9 mouse cellular contexts compared by ENCODE assay signal in the genomic region with DNA sequence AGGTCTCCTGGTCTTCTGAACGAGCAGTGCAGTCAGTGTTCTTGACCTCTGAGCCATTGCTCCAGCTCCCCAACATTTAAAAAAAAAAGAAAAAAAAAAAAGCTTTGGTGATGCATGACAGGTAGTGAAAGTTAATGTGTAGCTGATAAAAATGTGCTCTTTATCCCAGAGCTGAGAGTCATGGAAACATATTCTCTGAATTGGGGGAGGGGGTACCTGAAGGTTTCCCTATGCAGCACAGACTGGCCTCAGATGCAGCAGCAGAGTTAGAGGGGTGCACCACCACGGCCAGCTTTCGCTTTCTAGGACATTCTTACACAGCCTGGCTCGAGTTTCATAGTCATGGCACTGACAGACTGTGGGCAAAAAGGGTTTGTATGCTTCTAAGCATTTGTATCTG.
DNase-seq lines count a peak whose midpoint lies in the region; ATAC-seq and TF ChIP-seq lines count a peak whose summit lies in the region.
"Had no signal": no experiment of that assay in that cellular context is flagged by ENCODE, and none has a peak within 500 bp of the region (broad histone marks: within the 10 kb centered on the region; RNA-seq: fewer than 3 reads in every experiment).

No protein-coding gene starts in this region.

- no peak overlapping the region for H3K4me2 ChIP-seq in heart, embryonic 16.5 days (ENCODE audit: low read depth, low read length)
- no peak overlapping the region for H3K4me2 ChIP-seq in hindbrain, embryonic 15.5 days
- H3K4me2 ChIP-seq in liver, embryonic 16.5 days (ENCODE audit: low read depth, low read length) = no peak overlapping the region

- H3K4me3 ChIP-seq in heart, embryonic 16.5 days (ENCODE audit: low read length) = no peak overlapping the region
- no peak overlapping the region for H3K4me3 ChIP-seq in bone marrow, adult 2 months (replicated peaks; ENCODE audit: control insufficient read depth, low read depth, low read length)
- H3K4me3 ChIP-seq in hindbrain, embryonic 15.5 days = no peak overlapping the region
- no peak overlapping the region for H3K4me3 ChIP-seq in liver, embryonic 16.5 days (ENCODE audit: low read depth, low read length)

- H3K9ac ChIP-seq in heart, embryonic 16.5 days (ENCODE audit: low read length) = no peak overlapping the region
- no peak overlapping the region for H3K9ac ChIP-seq in hindbrain, embryonic 15.5 days
- no peak overlapping the region for H3K9ac ChIP-seq in liver, embryonic 16.5 days (ENCODE audit: low read depth, low read length)

- H3K4me1 ChIP-seq in heart, embryonic 16.5 days (ENCODE audit: control insufficient read depth, insufficient read depth, low read length) = peaks cover 72% of the 10 kb centered on the region
- peaks cover 18% of the 10 kb centered on the region for H3K4me1 ChIP-seq in bone marrow, adult 2 months (ENCODE audit: control insufficient read depth, insufficient read depth, low read length)
- peaks cover 47% of the 10 kb centered on the region for H3K4me1 ChIP-seq in hindbrain, embryonic 15.5 days (replicated peaks)
- peaks cover 54% of the 10 kb centered on the region for H3K4me1 ChIP-seq in liver, embryonic 16.5 days (ENCODE audit: control insufficient read depth, low read depth, low read length)

- no peaks in the 10 kb centered on the region for H3K27me3 ChIP-seq in heart, embryonic 16.5 days (ENCODE audit: control insufficient read depth, insufficient read depth, low read length)
- H3K27me3 ChIP-seq in hindbrain, embryonic 15.5 days = no peaks in the 10 kb centered on the region
- no peaks in the 10 kb centered on the region for H3K27me3 ChIP-seq in liver, embryonic 16.5 days (ENCODE audit: control insufficient read depth, insufficient read depth, low read depth, low read length)

- TF ChIP-seq CTCF in bone marrow, adult 2 months (IDR thresholded peaks at IDR 0.05; ENCODE audit: control insufficient read depth, insufficient read depth, low read length) = no peak

- H3K27ac ChIP-seq in heart, embryonic 16.5 days (ENCODE audit: low read length) = peak overlapping the region; percentile 83
- peak overlapping the region; percentile 42; the same call in 1 of the 2 replicates for H3K27ac ChIP-seq in bone marrow, adult 2 months (ENCODE audit: control insufficient read depth, insufficient read depth, low read depth, low read length, poor library complexity)
- H3K27ac ChIP-seq in hindbrain, embryonic 15.5 days (replicated peaks) = peak overlapping the region; percentile 64; the same call in 1 of the 2 replicates
- peak overlapping the region; percentile 47 for H3K27ac ChIP-seq in liver, embryonic 16.5 days (ENCODE audit: low read length)

- TF ChIP-seq POLR2A in bone marrow, adult 2 months (IDR thresholded peaks at IDR 0.05; ENCODE audit: borderline replicate concordance, control insufficient read depth, low read depth, low read length) = no peak

- H3K9me3 ChIP-seq in heart, embryonic 16.5 days (replicated peaks; ENCODE audit: control insufficient read depth, low read length) = no peaks in the 10 kb centered on the region
- H3K9me3 ChIP-seq in hindbrain, embryonic 15.5 days = no peaks in the 10 kb centered on the region
- no peaks in the 10 kb centered on the region for H3K9me3 ChIP-seq in liver, embryonic 16.5 days (replicated peaks; ENCODE audit: control insufficient read depth, low read length)

- H3K36me3 ChIP-seq in heart, embryonic 16.5 days (ENCODE audit: control insufficient read depth, insufficient read depth) = 0 out of 2 replicates have a peak, but pooled peaks cover 4% of the 10 kb centered on the region
- H3K36me3 ChIP-seq in hindbrain, embryonic 15.5 days = no peaks in the 10 kb centered on the region
- H3K36me3 ChIP-seq in liver, embryonic 16.5 days (ENCODE audit: control insufficient read depth, insufficient read depth) = no peaks in the 10 kb centered on the region

- ATAC-seq in heart, embryonic 16.5 days (replicated peaks; ENCODE audit: extremely low read depth, insufficient read depth, low FRiP score) = no peak
- no peak for ATAC-seq in hindbrain, embryonic 15.5 days (ENCODE audit: low FRiP score, low read depth)
- ATAC-seq in liver, embryonic 16.5 days (ENCODE audit: low read depth) = no peak
- no peak for ATAC-seq in cerebellum, adult (ENCODE audit: insufficient number of reproducible peaks, low FRiP score, low TSS enrichment)

- 61% methylated on average over 4 of the region's 4 CpGs for WGBS in heart, embryonic 16.5 days
- WGBS in bone marrow, adult 2 months = 26% methylated on average over 4 of the region's 4 CpGs
- 72% methylated on average over 4 of the region's 4 CpGs for WGBS in hindbrain, embryonic 15.5 days
- 48% methylated on average over 4 of the region's 4 CpGs for WGBS in liver, embryonic 16.5 days (ENCODE audit: insufficient replicate concordance)

- intact Hi-C loops in heart, postnatal 10 days (cut with DNase I) = loop anchor here (2.0 kb wide), 1 partner anchor 14 kb away; no protein-coding TSS in a partner anchor

- DNase-seq in heart, postnatal 10 days = no peak
- no peak for DNase-seq in thymus, postnatal 0 days (ENCODE audit: low spot score)
- DNase-seq in frontal cortex, postnatal 14 days (ENCODE audit: low spot score in 2 of 2) = no peak
- DNase-seq: adrenal gland, postnatal 36 days had no signal
